In genomic region chr5:74704460-74704790, GRCm38 (mm10) we compare ENCODE assay signal across 8 mouse cellular contexts. TPM values are rescaled to one million over a fixed set of nuclear protein-coding genes. Genes with fewer than 3 reads are reported as not detected.
DNase-seq lines count a peak whose midpoint lies in the region; ATAC-seq lines count a peak whose summit lies in the region.

No protein-coding gene starts in this region.

- WGBS in limb, embryonic 13.5 days, result under 1% methylated on average over 7 of the region's 8 CpGs
- 0% methylated on average over 8 of the region's 8 CpGs for WGBS in midbrain, embryonic 14.5 days

- no peaks in the 10 kb centered on the region for H3K36me3 ChIP-seq in limb, embryonic 13.5 days
- no peaks in the 10 kb centered on the region for H3K36me3 ChIP-seq in midbrain, embryonic 14.5 days (ENCODE audit: control insufficient read depth, insufficient read depth, low read length)

- no peak for DNase-seq in frontal cortex, postnatal 25 days (ENCODE audit: low spot score in 2 of 2)
- DNase-seq in cerebellum, postnatal 10 days, result peak; percentile 62 to 73
- DNase-seq in gastrocnemius, postnatal 14 days, result peak; percentile 62
- peak; percentile 69 for DNase-seq in induced T-regulatory cell, adult 2 months (ENCODE audit: low read depth)
- peak; percentile 92 for DNase-seq in midbrain, embryonic 14.5 days
- DNase-seq in spleen, postnatal 10 days (ENCODE audit: low spot score in 2 of 2), result peak; percentile 24 to 71

- no peaks in the 10 kb centered on the region for H3K27me3 ChIP-seq in limb, embryonic 13.5 days
- no peaks in the 10 kb centered on the region for H3K27me3 ChIP-seq in midbrain, embryonic 14.5 days (ENCODE audit: control insufficient read depth, insufficient read depth, low read length)

- peak overlapping the region; percentile 3; the same call in 1 of the 2 replicates for H3K27ac ChIP-seq in limb, embryonic 13.5 days
- no peak overlapping the region for H3K27ac ChIP-seq in midbrain, embryonic 14.5 days (replicated peaks; ENCODE audit: low read depth, low read length)

- H3K9ac ChIP-seq in limb, embryonic 13.5 days, result peak overlapping the region; percentile 43
- H3K9ac ChIP-seq in midbrain, embryonic 14.5 days (replicated peaks; ENCODE audit: low read length), result no peak overlapping the region

- peaks cover 45% of the 10 kb centered on the region for H3K4me1 ChIP-seq in limb, embryonic 13.5 days
- peaks cover 3% of the 10 kb centered on the region; the same call in 1 of the 2 replicates for H3K4me1 ChIP-seq in midbrain, embryonic 14.5 days (ENCODE audit: control insufficient read depth, insufficient read depth, low read length)

- intact Hi-C loops in gastrocnemius, postnatal 14 days (cut with DNase I; ENCODE audit: low total_unique reads), result no loop called here

- ATAC-seq in frontal cortex, adult (ENCODE audit: low TSS enrichment), result peak; percentile 77
- peak; percentile 89 for ATAC-seq in limb, embryonic 13.5 days (ENCODE audit: low FRiP score, low read depth)
- ATAC-seq in midbrain, embryonic 14.5 days (ENCODE audit: low FRiP score, low TSS enrichment), result peak; percentile 89

- H3K9me3 ChIP-seq in limb, embryonic 13.5 days, result no peaks in the 10 kb centered on the region
- no peaks in the 10 kb centered on the region for H3K9me3 ChIP-seq in midbrain, embryonic 14.5 days (ENCODE audit: control insufficient read depth, low read length)

- peak overlapping the region; percentile 64 for H3K4me2 ChIP-seq in limb, embryonic 13.5 days (replicated peaks)
- H3K4me2 ChIP-seq in midbrain, embryonic 14.5 days (ENCODE audit: low read length), result peak overlapping the region; percentile 49

- H3K4me3 ChIP-seq in limb, embryonic 13.5 days, result peak overlapping the region; percentile 44
- peak overlapping the region; percentile 35 for H3K4me3 ChIP-seq in midbrain, embryonic 14.5 days (replicated peaks; ENCODE audit: low read depth, low read length)

RNA-seq across cellular contexts. Expression of gene Lnx1, which starts 1.7 kb away (rescaled TPM):
- total RNA-seq in gastrocnemius, postnatal 14 days (2021), result 1 to 10 TPM; 1.3 to 3.7 TPM
- polyA plus RNA-seq in limb, embryonic 13.5 days (2015; fragmentation: Nextera tagmentation; extraction: Ambion mirVana), result 0.83 and 1.0 TPM in 2 replicates
- polyA plus RNA-seq in midbrain, embryonic 14.5 days (2014; fragmentation: Nextera tagmentation; extraction: Ambion mirVana), result 10.9 and 11.5 TPM in 2 replicates

Comparison
In these comparisons a context has a peak if more than half of its experiments do, and no peak if none do; other contexts are left out.
1. DNase-seq: peak in cerebellum, postnatal 10 days (2 of 2), gastrocnemius, postnatal 14 days (single experiment), induced T-regulatory cell, adult 2 months (single experiment), midbrain, embryonic 14.5 days (single experiment) and spleen, postnatal 10 days (2 of 2); none in frontal cortex, postnatal 25 days (0 of 2).
2. Peak in every context shown above with its lines, with median percentiles within 50 percentile points of each other: ATAC-seq.